ENCODE assay signal across 8 mouse cellular contexts in genomic region chr7:111156472-111157231, GRCm38 (mm10).
A peak's percentile ranks its signal among the peaks of the same experiment; 100 is the strongest.
DNase-seq lines count a peak whose midpoint lies in the region; ATAC-seq lines count a peak whose summit lies in the region.

No protein-coding gene starts in this region.

- no peak overlapping the region for H3K4me3 ChIP-seq in forebrain, embryonic 15.5 days
- H3K4me3 ChIP-seq in lung, embryonic 15.5 days, result no peak overlapping the region

- no peaks in the 10 kb centered on the region for H3K9me3 ChIP-seq in forebrain, embryonic 15.5 days
- no peaks in the 10 kb centered on the region for H3K9me3 ChIP-seq in lung, embryonic 15.5 days

- peak; percentile 26 to 47 for DNase-seq in lung, adult 18-20 months
- DNase-seq in lung, postnatal 14 days, result no peak
- DNase-seq in brain, adult 2 months (ENCODE audit: low read depth, low spot score), result peak; percentile 74
- DNase-seq in heart, postnatal 4 days, result peak; percentile 67
- DNase-seq in urinary bladder, postnatal 25 days (ENCODE audit: low spot score), result peak; percentile 62
- DNase-seq in thymus, postnatal 0 days (ENCODE audit: low spot score), result no peak

- H3K9ac ChIP-seq in forebrain, embryonic 15.5 days (replicated peaks), result no peak overlapping the region
- no peak overlapping the region for H3K9ac ChIP-seq in lung, embryonic 15.5 days

- peaks cover 15% of the 10 kb centered on the region for H3K4me1 ChIP-seq in forebrain, embryonic 15.5 days
- H3K4me1 ChIP-seq in lung, embryonic 15.5 days, result peaks cover 21% of the 10 kb centered on the region

- H3K4me2 ChIP-seq in forebrain, embryonic 15.5 days (replicated peaks), result no peak overlapping the region
- no peak overlapping the region for H3K4me2 ChIP-seq in lung, embryonic 15.5 days

- 48% methylated on average over 8 of the region's 8 CpGs for WGBS in forebrain, embryonic 15.5 days
- WGBS in lung, embryonic 15.5 days, result 30% methylated on average over 8 of the region's 8 CpGs

- no peaks in the 10 kb centered on the region for H3K36me3 ChIP-seq in forebrain, embryonic 15.5 days
- H3K36me3 ChIP-seq in lung, embryonic 15.5 days, result no peaks in the 10 kb centered on the region

- H3K27ac ChIP-seq in forebrain, embryonic 15.5 days (replicated peaks), result 0 out of 2 replicates have a peak overlapping the region, but pooled peaks have one; percentile 15
- peak overlapping the region; percentile 56; the same call in 1 of the 2 replicates for H3K27ac ChIP-seq in lung, embryonic 15.5 days

- no peaks in the 10 kb centered on the region for H3K27me3 ChIP-seq in forebrain, embryonic 15.5 days
- no peaks in the 10 kb centered on the region for H3K27me3 ChIP-seq in lung, embryonic 15.5 days

- peak; percentile 35; the same call in 1 of the 2 replicates for ATAC-seq in forebrain, embryonic 15.5 days (replicated peaks)
- peak; percentile 71 for ATAC-seq in lung, embryonic 15.5 days (ENCODE audit: borderline replicate concordance, extremely low read depth, low FRiP score, low TSS enrichment)

Comparison
In these comparisons a context has a peak if more than half of its experiments do, and no peak if none do; other contexts are left out.
1. DNase-seq: peak in lung, adult 18-20 months (2 of 2), brain, adult 2 months (single experiment), heart, postnatal 4 days (single experiment) and urinary bladder, postnatal 25 days (single experiment); none in lung, postnatal 14 days (single experiment) and thymus, postnatal 0 days (single experiment).